In the genomic region with DNA sequence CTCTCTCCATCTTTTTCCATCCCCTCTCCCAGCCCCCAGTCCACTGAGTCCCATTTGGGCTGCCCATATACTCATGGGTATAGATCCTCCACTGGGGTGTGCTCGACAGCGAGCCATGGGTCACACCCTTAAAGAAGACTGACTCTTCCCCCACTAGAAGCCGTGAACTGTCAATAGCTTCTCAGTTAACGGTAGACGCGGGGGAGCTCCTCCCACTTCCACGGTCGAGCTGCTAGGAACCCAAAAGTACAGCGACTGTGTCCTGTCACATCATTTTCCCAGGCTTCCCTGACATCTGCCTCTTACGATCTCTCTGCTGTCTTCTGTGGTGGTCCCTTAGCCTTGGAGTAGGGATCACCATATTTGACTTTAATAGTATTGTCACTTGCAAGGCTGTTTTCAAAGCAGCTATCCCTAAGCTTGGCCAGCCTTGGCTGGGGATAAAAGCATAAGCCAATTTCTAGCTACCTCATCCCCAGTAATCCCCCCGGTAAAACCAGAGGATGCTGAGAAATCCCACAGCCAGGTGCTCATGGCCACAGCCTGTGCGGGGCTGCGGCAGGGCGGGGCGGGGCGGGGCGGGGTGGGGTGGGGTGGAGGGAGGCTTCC, we compare ENCODE assay signal across 8 mouse cellular contexts.
DNase-seq lines count a peak whose midpoint lies in the region; ATAC-seq lines count a peak whose summit lies in the region.

No protein-coding gene starts in this region.

- peaks cover 2% of the 10 kb centered on the region; the same call in 1 of the 2 replicates for H3K9me3 ChIP-seq in heart, embryonic 14.5 days (ENCODE audit: control insufficient read depth, low read length)

- H3K4me2 ChIP-seq in heart, embryonic 14.5 days (ENCODE audit: low read length) = peak overlapping the region; percentile 27

- no peak overlapping the region for H3K9ac ChIP-seq in heart, embryonic 14.5 days (ENCODE audit: low read length)

- H3K4me1 ChIP-seq in heart, embryonic 14.5 days (ENCODE audit: control insufficient read depth in 2 of 2, insufficient read depth in 2 of 2, low read length in 2 of 2) = peaks cover 0 to 3% of the 10 kb centered on the region in 2 experiments; a peak in 1 of 4 replicates

- no peaks in the 10 kb centered on the region for H3K36me3 ChIP-seq in heart, embryonic 14.5 days (ENCODE audit: control insufficient read depth, insufficient read depth, low read length)

- no peak overlapping the region for H3K27ac ChIP-seq in heart, embryonic 14.5 days (replicated peaks in 1 of 2; ENCODE audit: control insufficient read depth in 1 of 2, insufficient read depth in 1 of 2, low read depth in 2 of 2, low read length in 2 of 2)

- WGBS in heart, embryonic 14.5 days = 24% methylated on average over 17 of the region's 17 CpGs

- no peak overlapping the region for H3K4me3 ChIP-seq in heart, embryonic 14.5 days (ENCODE audit: control insufficient read depth in 1 of 2, insufficient read depth in 1 of 2, low read depth in 1 of 2, low read length in 2 of 2)

- no peaks in the 10 kb centered on the region; the same call in 1 of the 2 replicates for H3K27me3 ChIP-seq in heart, embryonic 14.5 days (ENCODE audit: control insufficient read depth, insufficient read depth, low read length)

- intact Hi-C loops in heart, postnatal 25 days (cut with DNase I) = loop anchor here (5.0 to 10.0 kb wide), 2 partner anchors 127 to 221 kb away; no protein-coding TSS in a partner anchor

- DNase-seq in heart, postnatal 25 days (ENCODE audit: low spot score) = no peak
- DNase-seq in testis, postnatal 10 days (ENCODE audit: low spot score) = peak; percentile 5
- no peak for DNase-seq in testis, postnatal 14 days (ENCODE audit: low spot score)
- DNase-seq in thymus, postnatal 4 days = peak; percentile 50
- no peak for DNase-seq in cerebellum, postnatal 4 days (ENCODE audit: low spot score in 2 of 2)
- DNase-seq in layer of hippocampus, adult 18-20 months (ENCODE audit: low spot score in 2 of 2) = no peak

- ATAC-seq in heart, embryonic 14.5 days (ENCODE audit: insufficient number of reproducible peaks, insufficient read depth, low FRiP score, low read depth) = no peak
- ATAC-seq in monocyte, adult 5-6 weeks (replicated peaks; ENCODE audit: insufficient number of reproducible peaks, low FRiP score, low TSS enrichment, poor library complexity, severe bottlenecking) = peak; percentile 59; the same call in 1 of the 2 replicates

Comparison
In these comparisons a context has a peak if more than half of its experiments do, and no peak if none do; other contexts are left out.
1. DNase-seq: peak in testis, postnatal 10 days (single experiment) and thymus, postnatal 4 days (single experiment); none in heart, postnatal 25 days (single experiment), testis, postnatal 14 days (single experiment), cerebellum, postnatal 4 days (0 of 2) and layer of hippocampus, adult 18-20 months (0 of 2).